Mouse (Mus musculus) midbrain, embryonic 12.5 days (tissue): ENCODE data around the gene Gm9887. TPM values are rescaled to one million over a fixed set of nuclear protein-coding genes. Genes with fewer than 3 reads are reported as not detected.
"Not testable (repeated sequence)": the region's sequence is repeated elsewhere in the genome, so short reads cannot be mapped to it uniquely, and the experiment has no call there.

ENCODE experiments used
- ATAC-seq: fragments of 200-750 bp; cut with Nextera tagmentation; 2 replicates; pipeline ENCODE4 v1.8.0; 2017; ENCODE audit warnings: low read depth, moderate TSS enrichment, moderate library complexity; ENCODE audit not compliant: low FRiP score
- H3K27ac ChIP-seq: fragments of 300-500 bp; sonication (generic); replicated peaks from 2 replicates; pipeline ENCODE4 v1.5.1; 2016; ENCODE audit warnings: mild to moderate bottlenecking
- H3K27me3 ChIP-seq: fragments of 300-500 bp; sonication (generic); 2 replicates; pipeline ENCODE4 v1.6.1; 2016; ENCODE audit warnings: mild to moderate bottlenecking
- H3K36me3 ChIP-seq: fragments of 300-500 bp; sonication (generic); 2 replicates; pipeline ENCODE4 v1.6.1; 2016
- H3K4me1 ChIP-seq: fragments of 300-500 bp; sonication (generic); 2 replicates; pipeline ENCODE4 v1.6.1; 2016
- H3K4me2 ChIP-seq: fragments of 300-500 bp; sonication (generic); replicated peaks from 2 replicates; pipeline ENCODE4 v1.6.1; 2016; ENCODE audit warnings: mild to moderate bottlenecking, moderate library complexity
- H3K4me3 ChIP-seq: fragments of 300-500 bp; sonication (generic); 2 replicates; pipeline ENCODE4 v1.5.1; 2016; ENCODE audit warnings: mild to moderate bottlenecking
- H3K9ac ChIP-seq: fragments of 300-500 bp; sonication (generic); replicated peaks from 2 replicates; pipeline ENCODE4 v1.6.1; 2016; ENCODE audit warnings: mild to moderate bottlenecking, moderate library complexity
- H3K9me3 ChIP-seq: fragments of 300-500 bp; sonication (generic); 2 replicates; pipeline ENCODE4 v1.6.1; 2016; ENCODE audit warnings: mild to moderate bottlenecking
- WGBS: fragments of 180-500 bp; shearing (Covaris S2); methylation state at CpG from one replicate; pipeline ENCODE4 v1.1.7; 2016; 5-methylcytosine and 5-hydroxymethylcytosine counted together
- polyA plus RNA-seq: library from polyadenylated mRNA; unstranded; fragments of >200 nt; fragmentation: Nextera tagmentation; extraction: Ambion mirVana; gene quantifications from 2 replicates; pipeline ENCODE4 v1.2.1, GENCODE M21; 2016

Gm9887 gene
- polyA plus RNA-seq, 1 experiment from 2014 or later = 1.6 TPM

DNA sequence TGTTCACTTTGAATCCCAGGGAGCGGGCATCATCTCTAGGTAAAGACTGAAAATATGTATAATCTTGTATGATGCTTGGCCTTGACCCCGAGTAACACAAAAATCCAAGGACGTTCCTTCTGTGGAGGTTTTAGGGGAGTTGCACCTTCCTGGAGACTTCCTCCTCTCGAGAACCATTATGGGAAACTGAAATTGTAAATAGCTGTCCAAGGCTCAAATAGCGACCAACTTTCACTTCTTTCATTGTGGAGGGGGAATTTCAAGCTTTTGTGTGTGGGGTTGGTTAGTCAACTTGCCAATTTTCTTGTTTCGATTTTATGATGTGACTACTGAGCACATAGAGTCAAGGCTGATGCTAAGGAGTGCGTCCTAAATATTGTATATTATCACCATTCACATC lies 6.5 kb downstream of the Gm9887 start:
- Histone ChIP-seq H3K9me3 (no peaks in the 10 kb centered on the region), H3K4me3 (no peak overlapping the region), H3K27ac (no peak overlapping the region), H3K4me2 (no peak overlapping the region), H3K36me3 (no peaks in the 10 kb centered on the region), H3K9ac (no peak overlapping the region), H3K4me1 (peaks cover 19% of the 10 kb centered on the region), H3K27me3 (no peaks in the 10 kb centered on the region)
- WGBS = 79% methylated on average over 7 of the region's 7 CpGs
- no peak for ATAC-seq

DNA sequence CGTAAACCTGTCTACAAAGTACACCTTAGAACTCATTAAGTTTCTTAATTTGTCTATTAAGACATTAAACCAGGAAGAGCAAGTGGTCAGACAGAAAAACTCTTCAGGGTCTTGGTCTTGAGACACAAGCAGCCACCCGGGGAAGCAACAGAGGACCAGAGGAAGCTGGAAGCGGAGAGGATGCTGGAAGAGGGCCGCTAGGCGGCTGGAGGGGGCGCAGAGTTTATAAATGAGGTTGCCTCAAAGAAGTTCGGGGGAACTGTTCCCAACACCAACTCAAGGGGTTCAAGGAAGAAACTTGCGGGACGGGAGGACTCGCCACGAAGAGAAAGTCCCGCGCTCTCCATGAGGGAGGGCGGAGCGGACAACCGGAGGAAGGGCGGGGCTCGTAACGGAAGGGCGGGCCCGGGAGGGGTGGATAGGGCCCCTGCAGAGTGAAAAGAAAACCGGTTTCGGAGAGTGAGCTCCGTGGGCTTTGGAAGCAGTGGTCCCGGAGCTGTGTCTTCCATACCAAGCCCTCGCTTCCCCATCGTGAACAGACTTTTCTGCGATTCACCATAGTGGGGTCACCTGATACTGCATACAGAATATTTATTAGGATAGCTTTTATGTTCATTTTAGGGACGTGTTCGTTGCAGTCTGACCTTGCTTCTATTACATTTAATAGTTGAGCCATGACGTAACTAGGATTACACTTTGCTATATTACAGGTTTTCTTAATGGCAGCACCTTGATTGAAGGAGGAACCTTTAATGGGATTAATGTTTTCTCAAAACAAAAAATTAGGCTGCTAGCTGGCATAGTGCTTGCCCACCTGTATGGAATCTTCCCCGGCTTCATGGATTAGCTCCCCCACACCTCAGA lies 8.1 kb downstream of the Gm9887 start:
- ATAC-seq = peak; percentile 13; the same call in 1 of the 2 replicates

DNA sequence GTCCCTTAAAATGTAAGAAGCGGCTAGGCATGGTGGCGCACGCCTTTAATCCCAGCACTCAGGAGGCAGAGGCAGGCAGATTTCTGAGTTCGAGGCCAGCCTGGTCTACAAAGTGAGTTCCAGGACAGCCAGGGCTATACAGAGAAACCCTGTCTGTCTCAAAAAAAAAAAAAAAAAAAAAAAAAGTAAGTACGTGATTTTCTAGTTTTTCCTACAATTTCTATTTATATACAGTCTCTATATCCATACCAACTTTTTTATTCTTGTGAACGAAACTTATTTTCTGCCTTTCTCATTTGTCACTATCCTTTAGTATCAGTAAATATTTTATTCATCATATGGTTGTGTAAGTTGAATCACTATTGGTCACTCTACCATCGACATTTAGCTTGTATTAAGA lies 9.1 kb downstream of the Gm9887 start:
- H3K9ac ChIP-seq, ATAC-seq, H3K36me3 ChIP-seq, H3K27me3 ChIP-seq, H3K4me2 ChIP-seq, H3K9me3 ChIP-seq, H3K27ac ChIP-seq, H3K4me3 ChIP-seq: not testable (repeated sequence)
- H3K4me1 ChIP-seq = peaks cover 19% of the 10 kb centered on the region
- WGBS = 95% methylated on average over 7 of the region's 7 CpGs

More for the DNA sequence above, 8.1 kb downstream of the Gm9887 start:
- H3K9me3 ChIP-seq = no peaks in the 10 kb centered on the region
- H3K4me1 ChIP-seq = peaks cover 19% of the 10 kb centered on the region
- peak overlapping the region; percentile 54 for H3K4me3 ChIP-seq
- peak overlapping the region; percentile 66 for H3K9ac ChIP-seq
- H3K36me3 ChIP-seq = no peaks in the 10 kb centered on the region
- H3K4me2 ChIP-seq = peak overlapping the region; percentile 70
- peak overlapping the region; percentile 54; the same call in 1 of the 2 replicates for H3K27ac ChIP-seq
- no peaks in the 10 kb centered on the region for H3K27me3 ChIP-seq
- 5% methylated on average over 32 of the region's 32 CpGs for WGBS

DNA sequence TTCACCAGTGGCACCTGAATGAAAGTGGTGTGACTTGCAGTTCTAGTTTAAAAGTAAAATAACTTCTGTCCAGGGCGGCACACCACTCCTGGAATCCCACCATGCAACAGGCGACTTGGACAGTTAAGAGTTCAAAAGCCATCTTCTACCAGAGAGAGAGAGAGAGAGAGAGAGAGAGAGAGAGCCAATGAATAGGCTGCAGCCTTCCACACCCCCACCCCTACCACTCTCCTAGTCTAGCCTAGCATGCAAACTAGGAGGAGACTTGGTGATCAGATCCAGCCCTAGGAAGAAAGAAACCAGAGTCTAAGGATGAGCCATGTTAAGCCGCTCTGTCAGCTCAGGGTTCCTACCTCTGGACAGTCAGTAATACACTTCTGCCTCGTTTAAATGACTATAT lies 9.9 kb downstream of the Gm9887 start:
- no peaks in the 10 kb centered on the region for H3K36me3 ChIP-seq
- peaks cover 19% of the 10 kb centered on the region for H3K4me1 ChIP-seq
- H3K27ac ChIP-seq = no peak overlapping the region
- H3K4me3 ChIP-seq = no peak overlapping the region
- WGBS = 45% methylated on average over 4 of the region's 4 CpGs
- ATAC-seq = no peak
- H3K4me2 ChIP-seq = peak overlapping the region; percentile 63
- H3K9ac ChIP-seq = no peak overlapping the region
- no peaks in the 10 kb centered on the region for H3K27me3 ChIP-seq
- no peaks in the 10 kb centered on the region for H3K9me3 ChIP-seq

DNA sequence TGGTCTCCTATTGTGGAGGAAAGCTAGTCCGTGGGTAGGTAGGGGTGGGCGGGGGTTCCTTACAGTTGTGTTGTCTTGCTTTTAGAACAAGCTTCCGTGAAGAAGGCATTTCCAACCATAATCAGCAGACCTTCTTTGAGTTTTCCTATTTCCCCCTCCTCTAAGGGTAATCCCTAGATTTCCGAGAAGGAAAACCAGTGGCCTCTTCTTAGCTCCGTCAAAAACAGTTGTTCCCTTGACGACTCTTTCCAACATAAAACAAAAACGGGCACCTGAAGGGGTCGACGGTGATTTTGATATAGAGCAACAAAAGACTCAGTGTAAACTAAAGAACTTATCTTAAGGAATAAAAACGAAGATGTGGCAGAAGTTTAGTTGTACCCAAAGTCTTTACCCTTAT lies 10.3 kb downstream of the Gm9887 start:
- peak overlapping the region; percentile 63 for H3K4me2 ChIP-seq
- peak overlapping the region; percentile 61 for H3K4me3 ChIP-seq
- no peaks in the 10 kb centered on the region for H3K9me3 ChIP-seq
- peak overlapping the region; percentile 59 for H3K9ac ChIP-seq
- no peaks in the 10 kb centered on the region for H3K27me3 ChIP-seq
- ATAC-seq = no peak
- H3K4me1 ChIP-seq = peaks cover 21% of the 10 kb centered on the region
- WGBS = 7% methylated on average over 10 of the region's 10 CpGs
- H3K36me3 ChIP-seq = no peaks in the 10 kb centered on the region
- peak overlapping the region; percentile 76 for H3K27ac ChIP-seq

DNA sequence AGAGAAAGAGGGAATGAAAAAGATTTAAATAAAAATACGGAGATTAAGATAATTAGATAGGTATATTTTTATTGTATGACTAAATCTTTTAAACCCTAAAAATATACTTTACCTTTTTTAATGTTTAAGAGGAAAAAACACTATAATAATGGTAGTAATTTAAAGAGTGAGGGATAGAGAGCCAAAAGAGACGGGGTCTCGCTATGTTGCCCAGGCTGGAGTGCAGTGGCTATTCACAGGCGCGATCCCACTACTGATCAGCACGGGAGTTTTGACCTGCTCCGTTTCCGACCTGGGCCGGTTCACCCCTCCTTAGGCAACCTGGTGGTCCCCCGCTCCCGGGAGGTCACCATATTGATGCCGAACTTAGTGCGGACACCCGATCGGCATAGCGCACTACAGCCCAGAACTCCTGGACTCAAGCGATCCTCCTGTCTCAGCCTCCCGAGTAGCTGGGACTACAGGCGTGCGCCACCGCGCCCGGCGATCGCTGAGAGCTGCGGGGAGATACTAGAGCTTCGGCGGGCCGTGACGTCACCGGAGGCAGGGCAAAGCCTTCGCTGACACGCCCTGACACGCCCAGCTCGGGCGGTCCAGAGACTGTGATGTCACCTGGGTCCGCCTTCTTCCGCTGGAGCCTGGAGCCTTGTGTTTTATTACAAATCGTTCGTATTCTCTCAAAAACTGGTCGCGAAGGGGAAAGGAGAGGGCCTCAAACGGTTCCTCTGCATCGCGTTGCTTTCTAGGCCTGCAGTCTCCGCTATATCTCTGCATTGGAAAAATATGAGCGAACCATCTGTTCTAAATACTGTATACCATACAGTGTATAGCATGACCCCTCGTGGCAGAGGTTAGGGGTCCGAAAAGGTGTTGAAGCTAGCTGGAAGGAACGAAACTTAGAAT lies 11.0 kb downstream of the Gm9887 start:
- not testable (repeated sequence) for H3K9me3 ChIP-seq, H3K27me3 ChIP-seq, H3K36me3 ChIP-seq
- peak overlapping the region; percentile 76 for H3K27ac ChIP-seq
- peak overlapping the region; percentile 59 for H3K9ac ChIP-seq
- WGBS = under 1% methylated on average over 40 of the region's 50 CpGs
- peak; percentile 96 for ATAC-seq
- H3K4me2 ChIP-seq = peak overlapping the region; percentile 63
- H3K4me3 ChIP-seq = peak overlapping the region; percentile 61
- H3K4me1 ChIP-seq = peaks cover 21% of the 10 kb centered on the region

DNA sequence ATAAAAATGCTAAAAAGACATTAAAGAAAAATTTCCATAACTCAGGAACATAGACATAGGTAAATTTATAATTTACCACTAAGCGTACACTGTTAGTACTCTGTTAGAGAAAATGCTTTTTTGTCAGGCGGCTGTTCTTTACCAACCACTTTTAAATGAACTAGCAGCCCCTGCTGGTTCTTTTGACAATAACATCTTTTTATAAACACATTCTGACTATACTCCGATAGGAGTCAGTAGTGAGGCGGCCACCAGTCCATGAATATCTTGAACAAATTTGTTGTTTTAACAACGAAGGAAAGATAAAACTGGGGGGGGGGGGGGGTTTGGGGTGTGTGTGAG lies 11.6 kb downstream of the Gm9887 start:
- H3K9ac ChIP-seq = no peak overlapping the region
- H3K4me2 ChIP-seq = no peak overlapping the region
- ATAC-seq = no peak
- 18% methylated on average over 5 of the region's 5 CpGs for WGBS
- peaks cover 25% of the 10 kb centered on the region for H3K4me1 ChIP-seq
- H3K4me3 ChIP-seq = no peak overlapping the region
- H3K27ac ChIP-seq = no peak overlapping the region
- H3K9me3 ChIP-seq = no peaks in the 10 kb centered on the region
- no peaks in the 10 kb centered on the region for H3K36me3 ChIP-seq
- no peaks in the 10 kb centered on the region for H3K27me3 ChIP-seq

DNA sequence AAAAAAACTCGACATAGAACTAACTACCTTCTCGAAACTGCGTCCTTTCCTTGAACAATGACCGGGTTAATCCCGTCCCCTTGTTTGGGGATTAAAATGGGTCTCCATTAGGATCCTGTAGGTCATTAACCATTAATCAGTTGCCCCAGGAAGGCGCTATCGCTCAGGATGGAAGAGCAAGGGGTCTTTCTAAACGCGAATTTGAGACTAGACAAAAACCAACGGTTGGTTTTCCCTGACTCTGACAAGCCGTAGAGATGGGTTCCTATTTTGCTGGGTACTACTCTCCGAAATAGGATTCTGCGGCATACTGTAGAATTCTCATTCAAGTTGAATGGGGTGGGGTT lies 15.0 kb downstream of the Gm9887 start:
- no peaks in the 10 kb centered on the region for H3K9me3 ChIP-seq
- H3K4me2 ChIP-seq = peak overlapping the region; percentile 67
- peak overlapping the region; percentile 94 for H3K9ac ChIP-seq
- WGBS = 6% methylated on average over 13 of the region's 13 CpGs
- peak overlapping the region; percentile 92 for H3K4me3 ChIP-seq
- no peaks in the 10 kb centered on the region for H3K27me3 ChIP-seq
- H3K36me3 ChIP-seq = peaks cover 19% of the 10 kb centered on the region
- ATAC-seq = no peak
- H3K27ac ChIP-seq = peak overlapping the region; percentile 87; the same call in 1 of the 2 replicates
- peaks cover 17% of the 10 kb centered on the region for H3K4me1 ChIP-seq

DNA sequence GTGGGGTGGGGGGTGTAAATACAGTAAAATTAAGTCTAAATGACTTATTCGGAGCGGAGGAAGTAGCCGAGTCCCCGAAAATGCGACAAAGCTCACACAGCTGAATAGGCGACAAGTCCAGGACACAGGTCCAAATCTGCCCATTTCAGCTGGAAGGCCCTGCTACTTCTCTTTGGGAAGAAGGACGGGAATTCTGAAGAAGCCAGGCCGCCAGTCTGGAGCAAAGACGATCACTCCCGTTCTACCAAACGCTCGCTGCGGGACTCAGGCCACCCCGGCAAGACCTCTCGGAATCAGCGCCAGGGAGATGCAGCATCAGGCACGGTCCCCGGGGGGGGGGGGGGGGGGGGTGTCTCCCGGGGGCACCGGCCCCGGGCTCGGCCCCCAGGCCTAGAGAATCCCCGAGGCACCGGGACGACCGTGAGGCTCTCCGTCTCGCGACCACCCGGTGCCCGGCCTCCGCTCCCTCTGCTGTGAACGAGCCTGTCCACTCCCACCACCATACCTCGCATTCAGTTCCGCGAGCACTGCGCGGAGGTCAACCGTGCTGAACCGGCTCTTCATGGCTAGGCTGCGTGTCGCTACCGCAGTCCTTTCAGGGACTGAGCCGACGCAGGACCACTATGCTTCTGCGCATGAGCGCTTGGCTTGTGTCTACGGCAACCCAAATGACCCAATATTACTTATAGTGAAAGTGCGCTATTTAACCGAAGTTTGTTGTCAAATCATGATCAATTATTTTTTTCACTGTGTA lies 15.5 kb downstream of the Gm9887 start, which contains the start of gene Nemf:
Gene Nemf (minus strand): TSS at position 620 of the 754 bp plus-strand sequence.
- Histone ChIP-seq H3K36me3 (peaks cover 25% of the 10 kb centered on the region), H3K9ac (peak within 1 kb of the TSS; percentile 94), H3K27me3 (no peaks in the 10 kb centered on the region), H3K9me3 (no peaks in the 10 kb centered on the region), H3K4me2 (peak within 1 kb of the TSS; percentile 67), H3K4me1 (peaks cover 11% of the 10 kb centered on the region), H3K4me3 (peak within 1 kb of the TSS; percentile 92), H3K27ac (peak within 1 kb of the TSS; percentile 87)
- peak; percentile 62 for ATAC-seq
- 1% methylated on average over 37 of the region's 50 CpGs for WGBS

DNA sequence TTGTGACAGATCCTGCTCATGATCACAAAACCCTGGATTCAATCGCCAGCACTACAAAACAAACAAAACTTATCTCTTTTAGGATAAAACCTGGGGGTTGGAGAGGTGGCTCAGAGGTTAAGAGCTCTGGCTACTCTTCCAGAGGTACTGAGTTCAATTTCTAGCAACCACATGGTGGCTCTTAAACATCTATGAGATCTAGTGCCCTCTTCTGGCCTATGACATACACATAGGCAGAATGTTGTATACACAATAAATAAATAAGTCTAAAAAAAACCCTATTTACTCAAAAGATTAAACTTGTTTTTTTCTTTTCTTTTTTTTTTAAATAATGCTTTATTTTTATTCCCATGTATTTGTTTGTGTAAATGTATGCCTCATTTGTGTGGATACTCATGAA lies 20.6 kb downstream of the Gm9887 start:
- Histone ChIP-seq H3K4me1 (peaks cover 8% of the 10 kb centered on the region), H3K4me3 (no peak overlapping the region), H3K9ac (no peak overlapping the region), H3K27ac (no peak overlapping the region), H3K36me3 (peaks cover 59% of the 10 kb centered on the region), H3K27me3 (no peaks in the 10 kb centered on the region), H3K9me3 (no peaks in the 10 kb centered on the region), H3K4me2 (no peak overlapping the region)
- ATAC-seq = no peak
- WGBS = 86% methylated on average over 1 of the region's 1 CpGs

DNA sequence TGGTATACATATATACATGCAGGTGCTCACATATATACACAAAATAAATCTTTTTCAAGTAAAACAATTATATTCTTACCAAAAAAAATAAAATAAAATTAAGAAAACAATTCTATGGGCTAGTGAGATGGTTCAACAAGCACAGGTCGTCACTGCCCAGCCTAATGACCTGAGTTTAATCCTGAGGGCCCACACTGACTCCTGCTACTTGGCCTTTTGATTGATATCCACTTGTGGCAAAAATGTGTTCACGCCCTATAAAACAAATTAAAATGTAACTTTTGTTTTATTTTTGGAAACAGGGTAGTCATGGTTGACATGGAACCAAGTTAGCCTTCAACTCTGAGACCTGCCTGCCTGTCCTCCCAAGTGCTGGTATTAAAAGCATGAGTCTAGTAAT lies 22.3 kb downstream of the Gm9887 start:
- H3K36me3 ChIP-seq = peaks cover 70% of the 10 kb centered on the region
- H3K27ac ChIP-seq = no peak overlapping the region
- no peaks in the 10 kb centered on the region for H3K9me3 ChIP-seq
- no peak overlapping the region for H3K9ac ChIP-seq
- no peak overlapping the region for H3K4me3 ChIP-seq
- no peak for ATAC-seq
- H3K4me2 ChIP-seq = no peak overlapping the region
- H3K4me1 ChIP-seq = no peaks in the 10 kb centered on the region
- no peaks in the 10 kb centered on the region for H3K27me3 ChIP-seq
- 80% methylated on average over 2 of the region's 2 CpGs for WGBS
